Mouse (Mus musculus) cerebellum, adult 2 months (tissue): ENCODE results near the gene Ddx23.

Experiments used
- CTCF ChIP-seq: fragments of 200-500 bp; IDR thresholded peaks from 2 replicates; pipeline ENCODE4 v1.5.1; 2011; ENCODE audit warnings: low read depth, mild to moderate bottlenecking, control low read depth, low read length, moderate library complexity, borderline replicate concordance; ENCODE audit not compliant: insufficient read depth
- POLR2A ChIP-seq: fragments of 200-500 bp; IDR thresholded peaks from 2 replicates; pipeline ENCODE4 v1.6.1; 2011; ENCODE audit warnings: low read length, control low read depth, borderline replicate concordance; ENCODE audit not compliant: insufficient read depth

GRCm38 (mm10) chr15:98628589-98629254 is 34.0 kb downstream of the Ddx23 start:
- TF ChIP-seq CTCF, result no peak
- TF ChIP-seq POLR2A, result no peak
